Mouse (Mus musculus): ENCODE data around the gene Phykpl. TPM values are rescaled to one million over a fixed set of nuclear protein-coding genes. Genes with fewer than 3 reads are reported as not detected.

Phykpl gene
- polyA plus RNA-seq, 1 experiment from 2014 or later: 11.3 TPM

DNA sequence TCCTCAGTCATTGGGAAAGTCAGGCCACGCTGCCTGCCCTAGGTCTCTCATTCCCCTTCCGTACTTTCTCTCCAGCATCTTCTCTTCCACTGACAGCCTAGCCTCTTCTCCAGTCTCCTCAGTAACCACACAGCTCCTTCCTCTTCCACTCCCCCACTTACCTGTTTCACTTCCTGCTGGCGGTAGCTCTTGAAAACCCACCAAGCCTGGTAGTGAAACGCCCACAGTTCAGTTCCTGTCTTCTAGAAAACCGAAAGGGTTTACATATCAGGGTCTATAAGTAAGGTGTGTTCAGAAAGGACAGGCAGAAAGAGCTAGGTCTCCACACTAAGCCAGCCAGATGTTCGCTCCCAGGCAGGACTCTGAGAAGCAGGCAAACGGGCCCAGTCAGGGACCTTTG, 7.0 kb upstream of the Phykpl start:
- no peaks in the 10 kb centered on the region for H3K4me1 ChIP-seq (ENCODE audit: control insufficient read depth, low read depth, low read length)
- H3K27ac ChIP-seq (ENCODE audit: low read length): no peak overlapping the region
- no peaks in the 10 kb centered on the region for H3K27me3 ChIP-seq (ENCODE audit: control insufficient read depth, insufficient read depth, low read depth, low read length)
- no peak overlapping the region for H3K4me3 ChIP-seq (ENCODE audit: low read depth, low read length)
- H3K36me3 ChIP-seq (ENCODE audit: control insufficient read depth, insufficient read depth): no peaks in the 10 kb centered on the region
- 41% methylated on average over 7 of the region's 7 CpGs for WGBS (ENCODE audit: insufficient replicate concordance)
- no peaks in the 10 kb centered on the region for H3K9me3 ChIP-seq (replicated peaks; ENCODE audit: control insufficient read depth, low read length)
- H3K9ac ChIP-seq (ENCODE audit: low read depth, low read length): no peak overlapping the region
- no peak overlapping the region for H3K4me2 ChIP-seq (ENCODE audit: low read depth, low read length)
- ATAC-seq (ENCODE audit: low read depth): no peak

DNA sequence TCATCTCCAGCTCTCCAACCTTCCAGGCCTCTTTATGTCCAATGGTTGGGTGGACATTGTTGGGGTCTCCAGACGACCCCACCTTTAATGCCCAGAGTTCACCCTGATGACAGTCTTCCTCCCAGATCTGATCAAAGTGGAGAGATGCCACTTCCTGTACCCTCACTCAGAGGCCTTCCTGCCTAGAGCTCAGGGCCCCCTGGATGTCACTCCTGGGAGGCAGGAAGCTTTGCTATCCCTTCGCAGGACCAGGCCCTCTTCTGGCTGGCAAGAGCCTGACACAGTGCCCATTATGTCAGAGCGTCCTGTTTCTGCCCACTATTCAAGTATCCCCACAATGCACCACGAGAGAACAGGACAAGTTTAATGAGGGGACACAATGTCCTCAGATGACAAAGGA, 5.5 kb upstream of the Phykpl start:
- Histone ChIP-seq H3K4me1 (ENCODE audit: control insufficient read depth, low read depth, low read length) (peaks cover 9% of the 10 kb centered on the region), H3K36me3 (ENCODE audit: control insufficient read depth, insufficient read depth) (no peaks in the 10 kb centered on the region), H3K27ac (ENCODE audit: low read length) (no peak overlapping the region), H3K27me3 (ENCODE audit: control insufficient read depth, insufficient read depth, low read depth, low read length) (no peaks in the 10 kb centered on the region), H3K9me3 (replicated peaks; ENCODE audit: control insufficient read depth, low read length) (no peaks in the 10 kb centered on the region), H3K4me2 (ENCODE audit: low read depth, low read length) (no peak overlapping the region), H3K9ac (ENCODE audit: low read depth, low read length) (no peak overlapping the region), H3K4me3 (ENCODE audit: low read depth, low read length) (no peak overlapping the region)
- WGBS (ENCODE audit: insufficient replicate concordance): 37% methylated on average over 4 of the region's 4 CpGs
- ATAC-seq (ENCODE audit: low read depth): no peak

DNA sequence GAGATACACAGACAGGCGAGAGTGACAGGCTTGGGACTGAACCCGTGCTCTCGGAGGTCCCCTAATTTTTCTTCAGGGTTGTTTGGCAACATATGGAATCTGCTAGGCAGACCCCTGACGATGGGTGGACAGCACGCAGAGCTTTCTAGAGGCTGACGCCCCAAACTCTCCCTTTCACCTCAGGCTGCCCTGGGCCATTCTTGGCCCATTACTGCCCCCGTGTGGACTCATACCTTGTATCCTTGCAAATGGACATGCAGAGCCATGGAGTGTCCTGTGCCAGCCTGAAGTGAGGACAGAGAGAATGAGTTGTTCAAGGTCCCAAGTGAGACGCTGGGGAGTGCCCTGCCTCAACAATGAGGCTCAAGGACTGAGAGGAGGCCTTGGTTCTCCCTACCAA, 1.8 kb upstream of the Phykpl start:
- ATAC-seq (ENCODE audit: low read depth): no peak
- Histone ChIP-seq H3K27me3 (ENCODE audit: control insufficient read depth, insufficient read depth, low read depth, low read length) (no peaks in the 10 kb centered on the region), H3K27ac (ENCODE audit: low read length) (no peak overlapping the region), H3K4me1 (ENCODE audit: control insufficient read depth, low read depth, low read length) (peaks cover 27% of the 10 kb centered on the region), H3K36me3 (ENCODE audit: control insufficient read depth, insufficient read depth) (peaks cover 8% of the 10 kb centered on the region; the same call in 1 of the 2 replicates), H3K9me3 (replicated peaks; ENCODE audit: control insufficient read depth, low read length) (no peaks in the 10 kb centered on the region), H3K4me3 (ENCODE audit: low read depth, low read length) (no peak overlapping the region), H3K4me2 (ENCODE audit: low read depth, low read length) (no peak overlapping the region), H3K9ac (ENCODE audit: low read depth, low read length) (no peak overlapping the region)
- WGBS (ENCODE audit: insufficient replicate concordance): 22% methylated on average over 8 of the region's 8 CpGs

DNA sequence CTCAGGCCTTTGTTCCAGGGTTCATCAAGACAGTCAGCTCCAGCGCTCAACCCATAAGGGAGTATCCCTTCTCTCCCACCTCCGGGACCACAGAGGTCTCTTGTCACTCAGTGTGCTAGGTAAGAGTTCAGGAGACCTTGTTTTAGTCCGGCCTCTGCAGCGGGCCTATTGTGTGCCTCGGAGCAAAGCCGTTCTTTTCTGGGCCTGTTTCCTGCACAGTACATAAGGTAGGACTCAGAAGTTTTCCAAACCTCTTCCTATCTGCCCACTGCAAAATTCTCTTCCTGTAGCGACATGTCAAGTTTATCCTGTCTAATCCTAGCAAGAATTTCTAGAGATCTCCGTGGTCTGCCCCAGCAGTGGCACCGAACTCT, 513 bp upstream of the Phykpl start:
- H3K4me3 ChIP-seq (ENCODE audit: low read depth, low read length): peak overlapping the region; percentile 89
- peak overlapping the region; percentile 74 for H3K9ac ChIP-seq (ENCODE audit: low read depth, low read length)
- H3K36me3 ChIP-seq (ENCODE audit: control insufficient read depth, insufficient read depth): peaks cover 18% of the 10 kb centered on the region
- peak overlapping the region; percentile 93 for H3K4me2 ChIP-seq (ENCODE audit: low read depth, low read length)
- peak overlapping the region; percentile 94 for H3K27ac ChIP-seq (ENCODE audit: low read length)
- H3K9me3 ChIP-seq (replicated peaks; ENCODE audit: control insufficient read depth, low read length): no peaks in the 10 kb centered on the region
- H3K27me3 ChIP-seq (ENCODE audit: control insufficient read depth, insufficient read depth, low read depth, low read length): no peaks in the 10 kb centered on the region
- 10% methylated on average over 9 of the region's 9 CpGs for WGBS (ENCODE audit: insufficient replicate concordance)
- ATAC-seq (ENCODE audit: low read depth): peak; percentile 6
- peaks cover 27% of the 10 kb centered on the region for H3K4me1 ChIP-seq (ENCODE audit: control insufficient read depth, low read depth, low read length)

DNA sequence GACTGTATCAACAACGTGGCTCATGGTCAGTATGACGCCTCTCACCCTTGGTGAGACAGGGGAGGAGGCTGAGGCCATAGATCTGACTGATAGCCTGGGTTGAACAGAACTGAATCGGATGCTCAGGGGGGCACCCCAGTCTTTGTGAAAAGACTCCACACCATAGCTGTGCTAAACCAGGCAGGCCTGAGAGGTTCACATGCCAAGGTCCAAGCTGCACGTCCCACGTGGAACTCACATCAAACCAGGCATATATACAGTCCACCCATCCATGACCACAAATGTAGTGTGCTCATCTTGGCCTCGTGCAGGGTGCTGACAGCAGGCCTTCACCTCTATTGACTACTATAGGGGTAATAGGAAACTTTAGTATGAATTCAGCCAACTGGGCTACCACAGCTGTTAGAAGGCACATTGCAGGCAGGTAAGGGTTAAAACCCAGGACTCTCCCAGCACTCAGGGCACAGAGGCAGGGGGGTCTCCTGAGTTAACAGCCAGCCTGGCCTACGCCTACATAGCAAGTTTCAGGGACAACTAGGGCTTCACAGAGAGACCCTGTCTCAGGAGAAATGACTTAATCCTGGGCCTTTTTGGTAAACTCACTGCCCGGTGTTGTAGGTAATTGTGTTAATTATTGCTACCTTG, 1.2 kb downstream of the Phykpl start:
- H3K36me3 ChIP-seq (ENCODE audit: control insufficient read depth, insufficient read depth): peaks cover 24% of the 10 kb centered on the region
- no peaks in the 10 kb centered on the region for H3K27me3 ChIP-seq (ENCODE audit: control insufficient read depth, insufficient read depth, low read depth, low read length)
- H3K4me3 ChIP-seq (ENCODE audit: low read depth, low read length): peak overlapping the region; percentile 89
- peak overlapping the region; percentile 32; the same call in 1 of the 2 replicates for H3K27ac ChIP-seq (ENCODE audit: low read length)
- no peak for ATAC-seq (ENCODE audit: low read depth)
- no peaks in the 10 kb centered on the region for H3K9me3 ChIP-seq (replicated peaks; ENCODE audit: control insufficient read depth, low read length)
- peaks cover 27% of the 10 kb centered on the region for H3K4me1 ChIP-seq (ENCODE audit: control insufficient read depth, low read depth, low read length)
- H3K9ac ChIP-seq (ENCODE audit: low read depth, low read length): peak overlapping the region; percentile 92
- 29% methylated on average over 8 of the region's 8 CpGs for WGBS (ENCODE audit: insufficient replicate concordance)
- H3K4me2 ChIP-seq (ENCODE audit: low read depth, low read length): peak overlapping the region; percentile 93

DNA sequence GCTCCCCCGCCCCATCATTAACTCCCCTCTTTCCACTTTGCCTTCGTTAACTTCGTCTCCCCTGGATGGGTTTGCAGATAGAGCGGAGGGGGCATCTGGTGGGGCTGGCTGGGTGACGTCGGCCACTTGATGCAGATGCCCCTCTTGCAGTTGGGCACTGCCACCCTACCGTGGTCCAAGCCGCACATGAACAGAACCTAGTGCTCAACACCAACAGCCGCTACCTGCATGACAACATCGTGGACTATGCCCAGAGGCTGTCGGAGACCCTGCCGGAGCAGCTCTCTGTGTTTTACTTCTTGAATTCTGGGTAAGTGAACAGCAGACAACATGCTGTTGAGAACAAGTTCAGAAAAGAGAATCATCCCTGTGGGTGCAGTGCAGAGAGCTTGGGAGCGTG, 1.9 kb downstream of the Phykpl start:
- Histone ChIP-seq H3K36me3 (ENCODE audit: control insufficient read depth, insufficient read depth) (peaks cover 24% of the 10 kb centered on the region), H3K27ac (ENCODE audit: low read length) (no peak overlapping the region), H3K27me3 (ENCODE audit: control insufficient read depth, insufficient read depth, low read depth, low read length) (no peaks in the 10 kb centered on the region), H3K9me3 (replicated peaks; ENCODE audit: control insufficient read depth, low read length) (no peaks in the 10 kb centered on the region), H3K4me2 (ENCODE audit: low read depth, low read length) (no peak overlapping the region), H3K9ac (ENCODE audit: low read depth, low read length) (no peak overlapping the region), H3K4me3 (ENCODE audit: low read depth, low read length) (no peak overlapping the region), H3K4me1 (ENCODE audit: control insufficient read depth, low read depth, low read length) (peaks cover 27% of the 10 kb centered on the region)
- no peak for ATAC-seq (ENCODE audit: low read depth)
- WGBS (ENCODE audit: insufficient replicate concordance): 77% methylated on average over 13 of the region's 13 CpGs

DNA sequence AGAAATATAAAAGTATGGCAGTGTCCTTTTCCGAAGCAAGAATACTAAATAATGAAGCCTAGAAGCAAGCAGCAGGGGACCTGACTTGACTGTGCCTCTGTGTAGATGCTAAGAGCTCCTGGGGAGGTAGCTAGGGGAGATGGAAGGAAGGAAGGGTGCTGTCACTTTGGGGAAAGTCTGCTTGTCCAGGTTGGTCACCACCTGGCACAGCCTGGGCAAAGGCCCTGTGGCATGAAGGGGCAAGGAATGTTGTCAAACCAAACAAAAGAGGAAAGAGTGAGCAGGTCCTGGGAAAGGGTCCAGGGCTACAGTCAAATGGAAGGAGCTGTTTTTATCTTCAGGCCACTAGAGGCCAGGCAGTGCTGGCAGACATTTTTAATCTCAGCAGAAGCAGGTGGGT, 2.5 kb downstream of the Phykpl start:
- Histone ChIP-seq H3K4me1 (ENCODE audit: control insufficient read depth, low read depth, low read length) (peaks cover 27% of the 10 kb centered on the region), H3K9ac (ENCODE audit: low read depth, low read length) (no peak overlapping the region), H3K4me2 (ENCODE audit: low read depth, low read length) (no peak overlapping the region), H3K4me3 (ENCODE audit: low read depth, low read length) (no peak overlapping the region), H3K27ac (ENCODE audit: low read length) (no peak overlapping the region), H3K27me3 (ENCODE audit: control insufficient read depth, insufficient read depth, low read depth, low read length) (no peaks in the 10 kb centered on the region), H3K9me3 (replicated peaks; ENCODE audit: control insufficient read depth, low read length) (no peaks in the 10 kb centered on the region), H3K36me3 (ENCODE audit: control insufficient read depth, insufficient read depth) (peaks cover 29% of the 10 kb centered on the region)
- ATAC-seq (ENCODE audit: low read depth): no peak
- 73% methylated on average over 1 of the region's 1 CpGs for WGBS (ENCODE audit: insufficient replicate concordance)

DNA sequence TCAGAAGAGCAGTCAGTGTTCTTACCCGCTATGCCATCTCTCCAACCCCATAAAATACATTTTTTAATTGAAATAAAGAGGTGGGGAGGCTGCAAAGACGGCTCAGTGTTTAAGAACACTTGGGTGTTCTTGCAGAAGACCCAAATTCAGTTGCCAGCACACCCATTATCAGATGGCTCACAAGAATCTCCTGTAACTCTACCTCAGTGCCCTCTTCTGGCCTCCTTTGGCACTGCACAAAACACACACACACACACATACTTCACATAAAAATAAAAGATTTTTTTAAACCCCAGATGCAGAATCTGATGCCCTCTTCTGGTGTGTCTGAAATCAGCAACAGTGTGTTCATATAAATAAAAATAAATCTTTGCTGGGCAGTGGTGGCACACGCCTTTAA, 4.3 kb downstream of the Phykpl start:
- Histone ChIP-seq H3K4me1 (ENCODE audit: control insufficient read depth, low read depth, low read length) (peaks cover 20% of the 10 kb centered on the region), H3K27me3 (ENCODE audit: control insufficient read depth, insufficient read depth, low read depth, low read length) (no peaks in the 10 kb centered on the region), H3K9me3 (replicated peaks; ENCODE audit: control insufficient read depth, low read length) (no peaks in the 10 kb centered on the region), H3K36me3 (ENCODE audit: control insufficient read depth, insufficient read depth) (peaks cover 42% of the 10 kb centered on the region), H3K4me3 (ENCODE audit: low read depth, low read length) (no peak overlapping the region), H3K27ac (ENCODE audit: low read length) (no peak overlapping the region), H3K9ac (ENCODE audit: low read depth, low read length) (no peak overlapping the region), H3K4me2 (ENCODE audit: low read depth, low read length) (no peak overlapping the region)
- 84% methylated on average over 3 of the region's 3 CpGs for WGBS (ENCODE audit: insufficient replicate concordance)
- no peak for ATAC-seq (ENCODE audit: low read depth)

DNA sequence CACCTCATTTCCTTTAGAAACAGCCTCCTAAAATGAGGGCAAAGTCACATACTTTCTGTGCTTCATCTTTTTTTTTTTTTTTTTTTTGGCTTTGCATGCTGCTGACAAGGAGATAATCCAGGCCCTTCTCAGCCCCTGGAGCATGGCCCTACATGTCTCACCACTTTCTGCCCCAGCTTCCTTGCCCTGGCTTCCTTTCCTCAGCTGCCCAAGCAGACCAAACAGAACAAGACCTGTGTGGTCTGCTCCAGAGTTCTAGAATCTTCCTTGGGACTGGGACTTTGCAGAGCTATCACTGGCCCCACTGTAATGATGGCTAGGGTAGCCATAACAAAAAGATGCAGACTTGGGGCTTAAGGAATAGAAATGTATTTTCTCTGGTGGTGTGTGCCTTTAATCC, 5.4 kb downstream of the Phykpl start:
- Histone ChIP-seq H3K4me2 (ENCODE audit: low read depth, low read length) (no peak overlapping the region), H3K9me3 (replicated peaks; ENCODE audit: control insufficient read depth, low read length) (no peaks in the 10 kb centered on the region), H3K4me3 (ENCODE audit: low read depth, low read length) (no peak overlapping the region), H3K4me1 (ENCODE audit: control insufficient read depth, low read depth, low read length) (peaks cover 16% of the 10 kb centered on the region), H3K27ac (ENCODE audit: low read length) (no peak overlapping the region), H3K27me3 (ENCODE audit: control insufficient read depth, insufficient read depth, low read depth, low read length) (no peaks in the 10 kb centered on the region), H3K9ac (ENCODE audit: low read depth, low read length) (no peak overlapping the region), H3K36me3 (ENCODE audit: control insufficient read depth, insufficient read depth) (peaks cover 47% of the 10 kb centered on the region)
- ATAC-seq (ENCODE audit: low read depth): no peak

Measured in liver, embryonic 16.5 days (tissue).